Mouse (Mus musculus): ENCODE data around the gene Atf7ip2.
"Not testable (repeated sequence)": the region's sequence is repeated elsewhere in the genome, so short reads cannot be mapped to it uniquely, and the experiment has no call there.

Atf7ip2 gene

GRCm38 (mm10) chr16:10192679-10193506 is at the start of gene Atf7ip2:
Gene Atf7ip2, plus strand, starts transcription at chr16:10192712.
- peak; percentile 80 for DNase-seq (ENCODE audit: low read depth, low spot score)

DNA sequence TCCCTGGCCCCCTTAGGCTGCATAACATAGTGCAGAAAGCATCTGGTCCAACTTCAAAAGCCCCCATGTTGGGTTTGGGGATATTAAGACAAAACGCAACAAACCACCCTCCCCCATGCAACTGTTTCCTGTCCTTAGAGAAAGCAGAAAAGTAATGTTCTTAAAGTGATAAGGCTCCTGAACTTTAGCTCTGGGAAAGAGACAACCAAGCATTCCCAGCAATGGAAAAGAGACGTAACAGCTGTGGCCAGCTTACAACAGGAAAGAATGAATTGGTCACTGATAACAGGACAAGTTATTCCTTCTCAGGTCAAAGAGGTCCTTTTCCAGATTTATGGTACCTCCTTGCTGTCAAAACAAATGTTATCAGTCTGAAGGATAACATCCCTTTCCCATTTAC is 49.3 kb upstream of the Atf7ip2 start:
- DNase-seq (ENCODE audit: low read depth, low spot score): no peak

DNA sequence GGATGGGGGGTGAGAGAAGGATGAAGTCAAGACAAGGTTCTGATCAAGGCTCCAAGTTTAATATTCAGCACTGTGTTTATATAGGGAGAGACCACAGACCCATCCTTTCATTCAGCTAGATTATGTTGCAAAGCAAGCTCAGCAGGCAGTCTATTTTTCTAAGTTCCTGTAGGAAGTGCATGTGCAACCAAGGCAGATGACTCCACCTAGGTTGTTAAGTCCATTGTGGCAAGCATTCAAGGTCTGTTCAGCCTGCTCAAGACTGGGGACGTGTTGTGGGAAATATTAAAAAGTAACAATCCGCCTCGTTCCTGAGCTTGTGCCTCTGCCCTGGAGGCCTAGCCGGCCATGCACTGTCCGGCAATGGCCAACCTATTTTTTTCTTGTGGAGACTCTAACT is 45.1 kb upstream of the Atf7ip2 start:
- DNase-seq (ENCODE audit: low read depth, low spot score): no peak

- no peak for DNase-seq (ENCODE audit: low read depth, low spot score)
These were observed 23.2 kb upstream of the Atf7ip2 start for GRCm38 (mm10) chr16:10169123-10169905.

DNA sequence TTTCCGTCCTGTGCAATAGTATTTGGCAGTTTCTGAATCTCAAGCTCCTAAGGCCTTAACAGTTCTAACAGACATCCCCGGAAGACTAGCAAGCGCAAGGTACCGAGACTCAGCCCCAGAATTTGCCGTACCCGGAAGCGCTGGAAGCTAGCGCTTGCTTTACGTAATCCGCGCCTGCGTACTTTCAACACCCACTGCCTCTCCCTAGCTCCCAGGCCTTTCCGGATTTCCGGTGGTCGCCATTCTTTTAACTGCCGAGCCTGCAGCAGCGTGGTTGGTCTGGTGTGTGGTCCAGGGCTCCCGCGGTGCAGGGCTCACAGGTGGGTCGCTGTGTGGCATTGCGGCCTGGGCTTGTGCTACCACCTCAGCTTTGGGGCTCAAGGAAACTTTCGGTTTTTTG is 22.5 kb upstream of the Atf7ip2 start, which contains the start of gene Rpl39l:
Gene Rpl39l, plus strand, starts transcription at position 222 of the 400 bp plus-strand sequence.
- no peak for DNase-seq (ENCODE audit: low read depth, low spot score)

DNA sequence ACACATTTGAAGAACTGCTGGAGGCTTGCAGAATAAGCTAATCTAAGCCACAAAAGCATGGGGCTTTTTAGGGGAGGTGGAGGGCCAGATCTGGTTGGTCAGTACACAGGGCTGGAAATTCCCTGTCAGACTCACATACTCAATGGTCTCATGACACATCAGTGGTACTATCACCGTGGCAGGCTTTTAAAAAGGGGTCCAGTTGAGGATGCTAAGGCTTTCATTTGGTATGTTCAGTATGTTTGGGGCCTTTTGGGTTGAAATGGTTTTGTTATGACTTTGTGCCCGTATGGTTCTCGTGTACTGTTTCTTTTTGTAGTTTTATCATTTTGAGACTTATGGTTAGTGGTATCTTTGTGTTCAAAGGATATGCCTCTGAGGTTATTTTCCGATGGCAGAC is 21.2 kb upstream of the Atf7ip2 start:
- DNase-seq (ENCODE audit: low read depth, low spot score): no peak

- DNase-seq (ENCODE audit: low read depth, low spot score): no peak
These were observed 20.2 kb upstream of the Atf7ip2 start for GRCm38 (mm10) chr16:10172179-10172820.

GRCm38 (mm10) chr16:10187461-10187860 is 5.1 kb upstream of the Atf7ip2 start:
- not testable (repeated sequence) for DNase-seq (ENCODE audit: low read depth, low spot score)

GRCm38 (mm10) chr16:10208777-10209176 is 16.3 kb downstream of the Atf7ip2 start:
- DNase-seq (ENCODE audit: low read depth, low spot score): no peak

DNA sequence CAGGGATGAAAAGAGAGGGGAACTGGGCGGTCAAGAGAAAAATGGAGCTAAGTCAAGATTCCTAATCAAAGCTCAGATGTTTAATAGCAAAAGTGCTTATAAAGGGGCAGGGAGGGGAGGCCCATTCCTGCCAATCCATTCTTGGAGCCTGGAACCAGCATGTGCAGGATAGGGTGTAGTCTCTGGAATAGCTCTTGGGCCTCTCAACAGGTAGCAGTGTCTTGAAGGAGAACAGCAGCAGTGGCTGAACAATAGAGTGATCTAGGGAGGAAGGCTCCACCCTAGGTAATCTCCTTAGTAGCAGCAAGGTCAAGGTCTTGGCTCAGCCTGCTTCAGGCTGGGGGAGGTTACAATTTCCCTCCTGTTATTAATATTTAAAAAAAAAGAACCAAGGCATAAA is 23.9 kb downstream of the Atf7ip2 start:
- not testable (repeated sequence) for DNase-seq (ENCODE audit: low read depth, low spot score)

DNA sequence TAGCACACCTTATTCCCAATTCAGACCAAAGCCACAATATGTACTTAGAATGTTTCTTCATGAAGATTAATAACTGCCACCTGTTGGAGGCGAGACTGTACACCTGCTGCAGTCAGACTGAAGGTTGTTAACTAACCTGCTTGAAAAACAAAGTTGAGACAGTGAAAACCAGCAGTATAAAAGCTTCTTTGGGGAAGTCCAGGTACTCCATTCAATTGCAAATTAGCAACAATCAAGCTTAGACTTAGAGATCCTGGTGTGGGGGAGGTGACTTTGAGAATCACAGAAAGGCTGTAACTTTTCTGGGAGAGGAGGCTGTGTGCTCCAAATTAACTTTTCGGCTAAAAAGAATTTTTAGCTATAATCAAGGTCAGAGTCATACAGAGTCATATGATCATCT is 24.5 kb downstream of the Atf7ip2 start:
- DNase-seq (ENCODE audit: low read depth, low spot score): not testable (repeated sequence)

GRCm38 (mm10) chr16:10227361-10227760 is 34.8 kb downstream of the Atf7ip2 start:
- DNase-seq (ENCODE audit: low read depth, low spot score): no peak

GRCm38 (mm10) chr16:10236601-10237000 is 44.1 kb downstream of the Atf7ip2 start:
- no peak for DNase-seq (ENCODE audit: low read depth, low spot score)

DNA sequence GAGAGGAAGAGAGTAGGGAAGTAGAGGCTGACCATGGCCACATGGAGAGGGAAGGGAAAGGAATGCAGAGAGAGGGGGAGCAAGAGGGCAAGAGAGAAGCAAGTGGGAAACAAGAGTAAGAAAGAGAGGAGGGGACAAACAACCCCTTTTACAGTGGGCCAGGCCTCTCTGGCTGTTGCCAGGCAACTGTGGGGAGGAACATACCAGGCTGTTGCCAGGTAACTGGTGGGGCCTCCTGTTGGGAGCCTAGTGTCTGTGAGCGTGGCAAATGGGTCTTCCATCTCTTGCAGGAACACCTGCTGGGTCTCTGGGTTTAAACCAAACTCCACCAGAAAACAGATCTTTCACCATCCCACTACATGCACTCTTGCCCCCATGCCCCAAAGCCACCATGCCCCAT is 61.5 kb downstream of the Atf7ip2 start:
- no peak for DNase-seq (ENCODE audit: low read depth, low spot score)

DNA sequence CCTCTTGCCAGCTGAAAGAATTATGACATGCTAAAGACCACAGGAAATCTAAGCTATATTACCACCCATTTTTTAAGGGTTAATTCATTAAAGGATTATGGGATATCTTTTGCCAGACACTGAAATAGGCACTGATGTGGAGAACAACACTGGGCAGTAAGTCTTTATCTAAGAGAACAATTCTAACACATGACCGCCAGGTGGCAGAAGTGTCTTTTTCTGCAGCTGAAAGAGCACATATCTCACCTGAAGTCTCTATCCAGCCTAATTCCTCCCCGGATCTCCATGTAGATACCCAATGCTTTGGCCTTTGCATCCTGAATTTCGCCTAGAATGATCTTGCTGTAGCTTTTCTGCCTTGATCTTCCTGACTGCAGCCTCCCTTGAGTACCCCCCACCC is 79.7 kb downstream of the Atf7ip2 start:
- peak; percentile 20 for DNase-seq (ENCODE audit: low read depth, low spot score)

- no peak for DNase-seq (ENCODE audit: low read depth, low spot score)
These were observed 82.0 kb downstream of the Atf7ip2 start for GRCm38 (mm10) chr16:10274465-10274864.

DNA sequence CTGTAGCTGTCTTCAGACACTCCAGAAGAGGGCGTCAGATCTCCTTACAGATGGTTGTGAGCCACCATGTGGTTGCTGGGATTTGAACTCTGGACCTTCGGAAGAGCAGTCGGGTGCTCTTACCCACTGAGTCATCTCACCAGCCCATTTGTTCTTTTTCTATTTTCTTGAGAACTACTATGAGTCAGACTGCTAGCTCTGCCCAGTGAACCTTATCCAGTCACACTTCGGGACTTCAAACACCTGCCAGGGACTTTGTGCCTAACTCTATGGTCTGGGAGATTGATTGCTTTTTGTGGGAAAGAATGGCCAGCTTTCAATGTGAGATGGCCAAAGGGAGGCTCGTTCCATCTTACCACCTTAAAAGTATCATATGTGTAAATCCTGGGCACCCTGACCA is 84.3 kb downstream of the Atf7ip2 start:
- not testable (repeated sequence) for DNase-seq (ENCODE audit: low read depth, low spot score)

DNA sequence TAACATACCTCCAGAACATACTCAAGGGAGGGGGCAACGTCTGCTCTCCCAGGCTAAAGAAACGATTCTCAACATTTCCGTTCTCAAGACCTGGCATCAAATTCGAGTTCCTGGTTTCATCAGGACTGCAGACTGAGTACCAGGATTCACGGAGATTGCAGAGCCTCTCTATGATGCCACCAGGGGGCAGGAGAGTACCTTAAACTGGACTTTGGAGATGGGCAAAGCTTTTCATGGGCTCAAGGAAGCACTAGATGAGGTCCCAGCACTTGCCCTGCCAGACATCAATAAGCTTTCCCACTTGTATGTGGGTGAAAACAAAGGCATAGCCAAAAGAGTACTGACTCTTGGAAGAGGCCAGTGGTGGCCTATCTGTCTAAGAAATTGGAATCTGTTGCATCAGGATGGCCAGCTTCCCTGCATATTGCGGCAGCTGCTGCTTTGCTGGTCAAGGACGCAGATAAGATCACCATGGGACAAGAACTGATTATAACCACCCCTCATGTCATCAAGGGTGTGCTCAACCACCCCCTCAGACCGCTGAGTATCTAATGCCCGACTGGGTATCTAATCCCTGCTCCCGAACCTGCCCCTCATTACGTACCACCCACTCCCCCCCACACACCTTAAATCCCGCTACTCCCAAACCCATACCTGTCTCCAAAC is 87.9 kb downstream of the Atf7ip2 start:
- DNase-seq (ENCODE audit: low read depth, low spot score): peak; percentile 72

GRCm38 (mm10) chr16:10281890-10282289 is 89.4 kb downstream of the Atf7ip2 start:
- DNase-seq (ENCODE audit: low read depth, low spot score): no peak

GRCm38 (mm10) chr16:10286513-10287268 is 94.2 kb downstream of the Atf7ip2 start:
- DNase-seq (ENCODE audit: low read depth, low spot score): no peak

DNA sequence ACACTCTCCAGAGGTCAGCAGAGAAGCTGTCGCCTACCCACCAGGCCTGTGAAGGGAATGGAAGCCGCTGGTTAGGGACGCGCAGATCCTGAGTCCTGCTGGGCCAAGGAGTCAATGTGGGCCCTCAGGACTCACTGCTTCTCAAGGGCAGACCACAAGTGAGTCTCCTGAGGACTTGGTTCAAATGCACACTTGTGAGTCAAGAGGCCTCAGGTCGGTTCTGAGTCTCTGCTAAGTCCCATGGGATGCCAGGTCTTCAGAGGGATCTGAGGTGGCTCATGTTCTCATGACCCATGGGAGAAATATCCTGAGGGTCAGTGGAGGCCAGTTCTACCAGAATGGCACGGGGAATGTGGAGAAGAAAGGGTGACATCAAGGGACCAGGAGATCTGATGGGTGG is 95.6 kb downstream of the Atf7ip2 start:
- no peak for DNase-seq (ENCODE audit: low read depth, low spot score)
